26 mouse cellular contexts compared by ENCODE assay signal in the genomic region with DNA sequence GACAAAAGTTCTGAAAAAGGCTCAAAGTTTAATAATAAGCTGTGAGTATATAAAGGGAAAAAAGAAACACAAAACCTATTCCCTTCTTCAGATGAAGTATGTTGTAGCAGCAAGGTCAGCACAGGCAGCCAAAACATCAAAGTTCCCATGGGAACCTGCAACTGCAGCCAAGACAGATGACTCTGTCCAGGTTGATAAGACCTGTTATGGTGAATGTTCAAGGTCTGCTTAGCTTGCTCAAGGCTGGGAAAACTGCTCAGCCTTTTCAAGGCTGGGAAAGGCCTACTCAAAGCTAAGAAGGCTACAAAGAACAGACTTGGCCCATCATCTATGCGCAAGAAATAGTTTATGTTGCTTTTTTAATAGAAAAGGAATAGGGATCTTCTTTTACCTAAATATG.
"Had no signal": no experiment of that assay in that cellular context is flagged by ENCODE, and none has a peak within 500 bp of the region (broad histone marks: within the 10 kb centered on the region; RNA-seq: fewer than 3 reads in every experiment).

No protein-coding gene starts in this region.

- H3K27me3 ChIP-seq: limb, embryonic 13.5 days; liver, embryonic 12.5 days; liver, embryonic 15.5 days; lung, embryonic 15.5 days; megakaryocyte, embryonic 14.5 days; midbrain, embryonic 13.5 days; stomach, embryonic 15.5 days had no signal

- H3K27ac ChIP-seq: kidney, postnatal 0 days; layer of hippocampus, adult 2 months; limb, embryonic 10.5 days; limb, embryonic 13.5 days; liver, embryonic 12.5 days; liver, embryonic 15.5 days; lung, embryonic 15.5 days; midbrain, embryonic 10.5 days; midbrain, embryonic 13.5 days; stomach, embryonic 15.5 days had no signal

- ATAC-seq: liver, embryonic 12.5 days; midbrain, embryonic 13.5 days; midbrain, embryonic 16.5 days had no signal

- H3K9me3 ChIP-seq: limb, embryonic 10.5 days; limb, embryonic 13.5 days; liver, embryonic 12.5 days; liver, embryonic 15.5 days; lung, embryonic 15.5 days; megakaryocyte, embryonic 14.5 days; midbrain, embryonic 10.5 days; midbrain, embryonic 13.5 days; stomach, embryonic 15.5 days had no signal

- H3K4me1 ChIP-seq: limb, embryonic 10.5 days; limb, embryonic 13.5 days; liver, embryonic 12.5 days; liver, embryonic 15.5 days; lung, embryonic 15.5 days; megakaryocyte, embryonic 14.5 days; midbrain, embryonic 10.5 days; midbrain, embryonic 13.5 days; stomach, embryonic 15.5 days had no signal

- H3K4me3 ChIP-seq: layer of hippocampus, adult 2 months; limb, embryonic 10.5 days; limb, embryonic 13.5 days; liver, embryonic 12.5 days; liver, embryonic 15.5 days; lung, embryonic 15.5 days; megakaryocyte, embryonic 14.5 days; midbrain, embryonic 10.5 days; midbrain, embryonic 13.5 days; myocyte; stomach, embryonic 15.5 days had no signal

- H3K4me2 ChIP-seq: limb, embryonic 13.5 days; liver, embryonic 12.5 days; liver, embryonic 15.5 days; lung, embryonic 15.5 days; midbrain, embryonic 13.5 days; stomach, embryonic 15.5 days had no signal

- DNase-seq: kidney, adult 2 months; kidney, postnatal 25 days; layer of hippocampus, adult 9-11 months; liver; lung, adult 18-20 months; lung, postnatal 10 days; lung, postnatal 36 days; right cerebral cortex, adult 18-20 months; right cerebral cortex, postnatal 25 days; spleen, adult 18-20 months; thymus, adult 2 months; thymus, postnatal 14 days; thymus, postnatal 4 days had no signal

- H3K36me3 ChIP-seq: limb, embryonic 10.5 days; limb, embryonic 13.5 days; liver, embryonic 12.5 days; liver, embryonic 15.5 days; lung, embryonic 15.5 days; midbrain, embryonic 10.5 days; midbrain, embryonic 13.5 days; stomach, embryonic 15.5 days had no signal

- H3K9ac ChIP-seq: limb, embryonic 13.5 days; liver, embryonic 12.5 days; liver, embryonic 15.5 days; lung, embryonic 15.5 days; midbrain, embryonic 13.5 days; stomach, embryonic 15.5 days had no signal
